Mouse (Mus musculus): ENCODE measurements at regions not wholly inside any gene's neighbourhood (a gene's known extent, or its start where the extent isn't known, plus 50 kb on each side); places are given as distances from the start of the nearest gene placed in this dataset.
"Not testable (repeated sequence)": the region's sequence is repeated elsewhere in the genome, so short reads cannot be mapped to it uniquely, and the experiment has no call there.

GRCm38 (mm10) chr15:43772718-43773117 is 3638.6 kb downstream of the 9330182O14Rik start:
- intact Hi-C loops (cut with DNase I), result loop anchor here (10.0 kb wide), 1 partner anchor 642 kb away; no protein-coding TSS in a partner anchor
- DNase-seq, result no peak

- DNase-seq; intact Hi-C loops (cut with DNase I): not testable (repeated sequence)
Measured at GRCm38 (mm10) chr15:43782126-43782632, 3648.0 kb downstream of the 9330182O14Rik start.

DNA sequence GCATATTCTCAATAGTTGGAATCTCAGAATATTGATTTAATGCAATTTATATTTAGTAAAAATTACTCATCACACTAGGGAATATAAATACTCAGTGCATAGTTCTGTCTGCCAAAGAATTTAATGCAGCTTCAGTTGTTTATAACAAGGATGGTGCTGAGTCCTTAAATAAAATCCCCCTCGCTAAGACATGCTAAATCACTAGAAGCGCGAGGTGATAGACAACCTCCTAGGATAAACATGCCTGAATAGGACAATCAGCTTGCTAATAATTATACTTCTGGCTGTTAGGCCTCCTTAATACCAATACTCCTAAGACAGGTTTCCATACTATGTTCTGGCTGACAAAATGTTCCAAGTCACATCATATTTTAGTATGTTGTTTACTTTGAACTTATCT is 3650.0 kb downstream of the 9330182O14Rik start:
- intact Hi-C loops (cut with DNase I), result no loop called here
- no peak for DNase-seq

DNA sequence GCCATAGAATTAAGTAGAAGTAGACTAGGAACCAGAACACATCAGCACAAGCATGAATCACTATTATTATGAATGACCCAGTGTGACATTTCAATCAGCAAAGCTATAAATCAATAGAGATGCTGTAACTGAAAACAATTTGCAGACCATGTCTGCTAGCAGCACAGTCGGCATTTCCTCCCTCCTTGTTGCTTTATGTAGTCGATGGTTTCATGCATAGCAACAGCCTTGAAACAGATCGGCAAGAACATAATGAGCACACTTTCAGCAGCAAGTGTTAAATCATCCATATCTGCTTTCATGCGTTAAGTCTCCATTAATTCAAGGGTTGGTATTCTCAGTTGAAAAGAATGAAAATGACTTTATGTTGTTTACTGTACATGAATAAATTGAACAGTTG is 3669.2 kb downstream of the 9330182O14Rik start:
- no peak for DNase-seq
- intact Hi-C loops (cut with DNase I), result no loop called here
